Mouse (Mus musculus) neural tube, embryonic 12.5 days (tissue): Measurements from ENCODE around the gene Ece1. TPM values are rescaled to one million over a fixed set of nuclear protein-coding genes. Genes with fewer than 3 reads are reported as not detected.

Experiments
- ATAC-seq: fragments of 200-750 bp; cut with Nextera tagmentation; 2 replicates; pipeline ENCODE4 v1.8.0; 2017; ENCODE audit warnings: low read depth, mild to moderate bottlenecking, moderate TSS enrichment, moderate library complexity; ENCODE audit not compliant: low FRiP score
- H3K27ac ChIP-seq: fragments of 300-500 bp; sonication (generic); 2 replicates; pipeline ENCODE4 v1.5.1; 2016
- H3K27me3 ChIP-seq: fragments of 300-500 bp; sonication (generic); replicated peaks from 2 replicates; pipeline ENCODE4 v1.6.1; 2016; ENCODE audit warnings: mild to moderate bottlenecking
- H3K36me3 ChIP-seq: fragments of 300-500 bp; sonication (generic); 2 replicates; pipeline ENCODE4 v1.6.1; 2016; ENCODE audit warnings: mild to moderate bottlenecking
- H3K4me1 ChIP-seq: fragments of 300-500 bp; sonication (generic); 2 replicates; pipeline ENCODE4 v1.6.1; 2016
- H3K4me2 ChIP-seq: fragments of 300-500 bp; sonication (generic); replicated peaks from 2 replicates; pipeline ENCODE4 v1.6.1; 2016; ENCODE audit warnings: mild to moderate bottlenecking
- H3K4me3 ChIP-seq: fragments of 300-500 bp; sonication (generic); 2 replicates; pipeline ENCODE4 v1.5.1; 2016
- H3K9ac ChIP-seq: fragments of 300-500 bp; sonication (generic); 2 replicates; pipeline ENCODE4 v1.6.1; 2016; ENCODE audit warnings: mild to moderate bottlenecking
- H3K9me3 ChIP-seq: fragments of 300-500 bp; sonication (generic); 2 replicates; pipeline ENCODE4 v1.6.1; 2016; ENCODE audit warnings: mild to moderate bottlenecking
- WGBS: fragments of 180-500 bp; shearing (Covaris S2); methylation state at CpG from one replicate; pipeline ENCODE4 v1.1.7; 2016; 5-methylcytosine and 5-hydroxymethylcytosine counted together
- polyA plus RNA-seq: library from polyadenylated mRNA; unstranded; fragments of >200 nt; fragmentation: Nextera tagmentation; extraction: Ambion mirVana; gene quantifications from 2 replicates; pipeline ENCODE4 v1.2.1, GENCODE M21; 2016

Ece1 gene
- polyA plus RNA-seq, 1 experiment from 2014 or later = 27.4 TPM

DNA sequence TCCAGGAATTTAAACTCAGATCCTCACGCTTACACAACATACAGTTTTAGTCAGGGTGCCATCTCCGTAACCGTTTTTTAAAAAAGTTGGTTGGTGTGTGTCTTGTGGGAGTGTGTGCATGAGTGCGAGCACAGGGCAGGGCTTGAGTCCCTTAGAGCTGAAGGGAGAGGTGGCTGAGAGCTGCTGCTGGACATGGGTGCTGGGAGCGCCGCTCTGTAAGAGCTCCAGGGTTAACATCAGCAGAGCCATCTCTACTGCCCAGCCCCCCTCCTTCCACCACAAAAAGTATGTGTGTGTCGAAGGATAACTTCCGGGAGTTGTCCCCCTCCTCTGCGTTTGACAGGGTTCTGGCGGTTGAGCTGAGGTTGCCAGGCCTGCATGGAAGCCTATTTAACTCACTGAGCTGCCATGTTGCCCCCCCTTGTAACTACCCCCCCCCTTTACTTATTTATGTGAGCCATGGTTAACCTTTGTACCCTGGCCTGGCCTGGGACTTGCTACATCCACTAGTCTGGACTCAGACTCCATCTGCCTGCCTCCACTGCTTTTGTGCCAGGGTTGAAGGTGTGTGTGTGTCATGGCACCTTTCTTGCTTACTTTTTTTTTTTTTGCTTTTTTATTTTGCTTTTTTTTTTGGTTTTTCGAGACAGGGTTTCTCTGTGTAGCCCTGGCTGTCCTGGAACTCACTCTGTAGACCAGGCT lies 142.0 kb downstream of the Ece1 start:
- Histone ChIP-seq H3K9me3 (no peaks in the 10 kb centered on the region), H3K4me1 (peaks cover 9% of the 10 kb centered on the region), H3K27me3 (no peaks in the 10 kb centered on the region), H3K36me3 (peaks cover 39% of the 10 kb centered on the region), H3K27ac (no peak overlapping the region), H3K4me2 (no peak overlapping the region), H3K9ac (no peak overlapping the region), H3K4me3 (no peak overlapping the region)
- 91% methylated on average over 11 of the region's 11 CpGs for WGBS
- ATAC-seq = no peak

- no peak for ATAC-seq
- Histone ChIP-seq H3K27me3 (no peaks in the 10 kb centered on the region), H3K27ac (no peak overlapping the region), H3K4me1 (peaks cover 2% of the 10 kb centered on the region; the same call in 1 of the 2 replicates), H3K36me3 (peaks cover 42% of the 10 kb centered on the region), H3K9ac (no peak overlapping the region), H3K4me3 (no peak overlapping the region), H3K4me2 (no peak overlapping the region), H3K9me3 (no peaks in the 10 kb centered on the region)
- 93% methylated on average over 1 of the region's 1 CpGs for WGBS
These were observed 143.7 kb downstream of the Ece1 start for GRCm38 (mm10) chr4:138005781-138006180.

DNA sequence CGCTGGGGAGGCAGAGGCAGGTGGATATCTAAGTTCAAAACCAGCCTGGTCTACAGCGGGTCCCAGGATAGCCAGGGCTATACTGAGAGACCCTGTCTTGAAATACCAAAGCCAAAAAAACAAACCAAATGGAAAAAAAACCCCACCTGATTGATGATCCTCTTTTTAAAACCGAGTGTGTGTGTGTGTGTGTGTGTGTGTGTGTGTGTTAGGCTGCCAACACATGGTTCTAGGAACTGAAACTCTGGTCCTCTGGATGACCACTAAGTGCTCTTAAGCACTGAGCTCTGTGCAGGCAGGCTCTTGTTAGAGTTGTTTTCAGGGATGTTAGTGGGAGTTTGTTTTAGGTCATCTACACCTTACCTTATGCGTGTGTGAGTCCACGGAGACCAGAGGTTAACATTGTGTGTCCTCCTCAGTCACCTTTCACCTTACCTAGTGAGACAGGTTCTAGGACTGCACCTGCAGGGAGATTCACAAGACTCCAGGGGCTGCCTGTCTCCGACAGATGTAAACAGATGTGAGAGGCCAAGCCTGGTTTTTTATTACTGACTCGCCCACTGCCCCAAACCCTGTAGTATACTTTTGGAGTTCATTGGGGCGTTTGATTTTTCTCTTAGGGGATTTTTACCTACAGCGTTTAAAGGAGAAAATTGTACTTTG lies 145.0 kb downstream of the Ece1 start:
- no peaks in the 10 kb centered on the region for H3K9me3 ChIP-seq
- H3K4me1 ChIP-seq = peaks cover 10% of the 10 kb centered on the region; the same call in 1 of the 2 replicates
- no peak overlapping the region for H3K4me2 ChIP-seq
- H3K9ac ChIP-seq = no peak overlapping the region
- no peak for ATAC-seq
- no peak overlapping the region for H3K4me3 ChIP-seq
- WGBS = 92% methylated on average over 9 of the region's 9 CpGs
- H3K36me3 ChIP-seq = peaks cover 46% of the 10 kb centered on the region
- H3K27me3 ChIP-seq = no peaks in the 10 kb centered on the region
- H3K27ac ChIP-seq = no peak overlapping the region

- H3K36me3 ChIP-seq = peaks cover 55% of the 10 kb centered on the region
- ATAC-seq = no peak
- H3K4me1 ChIP-seq = peaks cover 10% of the 10 kb centered on the region; the same call in 1 of the 2 replicates
These were observed 146.6 kb downstream of the Ece1 start for GRCm38 (mm10) chr4:138008646-138009045.

GRCm38 (mm10) chr4:138009786-138010502 lies 147.9 kb downstream of the Ece1 start:
- Histone ChIP-seq H3K4me3 (no peak overlapping the region), H3K36me3 (peaks cover 56% of the 10 kb centered on the region), H3K27me3 (no peaks in the 10 kb centered on the region), H3K9me3 (no peaks in the 10 kb centered on the region), H3K4me2 (no peak overlapping the region), H3K9ac (no peak overlapping the region), H3K4me1 (peaks cover 10% of the 10 kb centered on the region; the same call in 1 of the 2 replicates), H3K27ac (no peak overlapping the region)
- no peak for ATAC-seq
- 93% methylated on average over 4 of the region's 4 CpGs for WGBS

More at GRCm38 (mm10) chr4:138008646-138009045, 146.6 kb downstream of the Ece1 start:
- Histone ChIP-seq H3K4me2 (no peak overlapping the region), H3K9me3 (no peaks in the 10 kb centered on the region), H3K4me3 (no peak overlapping the region), H3K27ac (no peak overlapping the region), H3K9ac (no peak overlapping the region), H3K27me3 (no peaks in the 10 kb centered on the region)
- 89% methylated on average over 6 of the region's 6 CpGs for WGBS

- Histone ChIP-seq H3K4me3 (no peak overlapping the region), H3K27me3 (no peaks in the 10 kb centered on the region), H3K4me1 (peaks cover 38% of the 10 kb centered on the region), H3K27ac (no peak overlapping the region), H3K9ac (no peak overlapping the region), H3K36me3 (peaks cover 64% of the 10 kb centered on the region), H3K4me2 (no peak overlapping the region), H3K9me3 (no peaks in the 10 kb centered on the region)
- 96% methylated on average over 15 of the region's 15 CpGs for WGBS
- no peak for ATAC-seq
These were observed 151.9 kb downstream of the Ece1 start for GRCm38 (mm10) chr4:138013723-138014479.

Other genes with a start within 250 kb of the Ece1 start
- 18.3 and 24.7 TPM in 2 replicates for gene Rap1gap, start 197.5 kb upstream of the Ece1 start, polyA plus RNA-seq
- gene Alpl, start 65.9 kb upstream of the Ece1 start, polyA plus RNA-seq = 4.5 and 6.5 TPM in 2 replicates
- gene Eif4g3, start 130.8 kb downstream of the Ece1 start, polyA plus RNA-seq = 60.4 and 60.5 TPM in 2 replicates